12 mouse cellular contexts compared by ENCODE assay signal in genomic region chr7:49908990-49909411, GRCm38 (mm10). TPM values are rescaled to one million over a fixed set of nuclear protein-coding genes. Genes with fewer than 3 reads are reported as not detected.
DNase-seq lines count a peak whose midpoint lies in the region; ATAC-seq and TF ChIP-seq lines count a peak whose summit lies in the region.
"Had no signal": no experiment of that assay in that cellular context is flagged by ENCODE, and none has a peak within 500 bp of the region (broad histone marks: within the 10 kb centered on the region; RNA-seq: fewer than 3 reads in every experiment).

No protein-coding gene starts in this region.

- WGBS in liver, adult 2 months = 2% methylated on average over 26 of the region's 26 CpGs
- 3% methylated on average over 26 of the region's 26 CpGs for WGBS in liver, embryonic 12.5 days (ENCODE audit: insufficient replicate concordance)
- WGBS in hindbrain, embryonic 12.5 days = under 1% methylated on average over 26 of the region's 26 CpGs

- peaks cover 2% of the 10 kb centered on the region; the same call in 1 of the 2 replicates for H3K4me1 ChIP-seq in liver, adult 2 months (ENCODE audit: control insufficient read depth, insufficient read depth, low read length)
- no peaks in the 10 kb centered on the region for H3K4me1 ChIP-seq in liver, embryonic 12.5 days
- H3K4me1 ChIP-seq in hindbrain, embryonic 12.5 days = peaks cover 9% of the 10 kb centered on the region
- H3K4me1 ChIP-seq: liver, embryonic 15.5 days had no signal

- peaks cover 30% of the 10 kb centered on the region for H3K27me3 ChIP-seq in liver, adult 2 months (ENCODE audit: control insufficient read depth, insufficient read depth, low read length)
- H3K27me3 ChIP-seq in liver, embryonic 12.5 days (replicated peaks) = peaks cover 99% of the 10 kb centered on the region
- peaks cover 97% of the 10 kb centered on the region for H3K27me3 ChIP-seq in hindbrain, embryonic 12.5 days

- no peak for TF ChIP-seq CTCF in liver, adult 2 months (IDR thresholded peaks at IDR 0.05; ENCODE audit: low read depth, low read length)

- H3K36me3 ChIP-seq in liver, adult 2 months (ENCODE audit: control insufficient read depth, insufficient read depth, low read length) = no peaks in the 10 kb centered on the region
- H3K36me3 ChIP-seq in liver, embryonic 12.5 days = no peaks in the 10 kb centered on the region
- H3K36me3 ChIP-seq in hindbrain, embryonic 12.5 days = no peaks in the 10 kb centered on the region
- H3K36me3 ChIP-seq: heart, embryonic 13.5 days; liver, embryonic 15.5 days had no signal

- intact Hi-C loops in heart, postnatal 10 days (cut with DNase I) = no loop called here

- H3K27ac ChIP-seq in liver, adult 2 months (replicated peaks; ENCODE audit: insufficient read depth, low read depth, low read length) = no peak overlapping the region
- no peak overlapping the region for H3K27ac ChIP-seq in liver, embryonic 12.5 days
- peak overlapping the region; percentile 90 for H3K27ac ChIP-seq in hindbrain, embryonic 12.5 days
- H3K27ac ChIP-seq: heart, embryonic 13.5 days; liver, embryonic 15.5 days had no signal

- no peak overlapping the region for H3K4me2 ChIP-seq in liver, embryonic 12.5 days
- peak overlapping the region; percentile 38 for H3K4me2 ChIP-seq in hindbrain, embryonic 12.5 days (replicated peaks)
- H3K4me2 ChIP-seq: heart, embryonic 13.5 days; liver, embryonic 15.5 days had no signal

- H3K9me3 ChIP-seq in liver, embryonic 12.5 days (replicated peaks) = no peaks in the 10 kb centered on the region
- no peaks in the 10 kb centered on the region for H3K9me3 ChIP-seq in hindbrain, embryonic 12.5 days (replicated peaks)
- H3K9me3 ChIP-seq: heart, embryonic 13.5 days; liver, embryonic 15.5 days had no signal

- H3K4me3 ChIP-seq in liver, adult 2 months (ENCODE audit: insufficient read depth, low read depth, low read length) = no peak overlapping the region
- H3K4me3 ChIP-seq in liver, embryonic 12.5 days = no peak overlapping the region
- H3K4me3 ChIP-seq in hindbrain, embryonic 12.5 days = peak overlapping the region; percentile 20; the same call in 1 of the 2 replicates
- H3K4me3 ChIP-seq: heart, embryonic 13.5 days; liver, embryonic 15.5 days had no signal

- H3K9ac ChIP-seq in liver, adult 2 months (ENCODE audit: low read depth, low read length) = no peak overlapping the region
- H3K9ac ChIP-seq in liver, embryonic 12.5 days = no peak overlapping the region
- peak overlapping the region; percentile 6; the same call in 1 of the 2 replicates for H3K9ac ChIP-seq in hindbrain, embryonic 12.5 days
- H3K9ac ChIP-seq: heart, embryonic 13.5 days; liver, embryonic 15.5 days had no signal

- no peak for ATAC-seq in liver, embryonic 12.5 days
- peak; percentile 24 for ATAC-seq in hindbrain, embryonic 12.5 days (ENCODE audit: low FRiP score)

- H3K79me2 ChIP-seq in liver, adult 2 months (ENCODE audit: control insufficient read depth, insufficient read depth, low read length) = no peaks in the 10 kb centered on the region

- no peak for TF ChIP-seq POLR2A in liver, adult 2 months (IDR thresholded peaks at IDR 0.05; ENCODE audit: extremely low read depth, insufficient read depth, low read length)

- peak; percentile 18 for DNase-seq in liver, adult 2 months (ENCODE audit: extremely low read depth, low read depth, low spot score)
- DNase-seq in kidney, postnatal 14 days = peak; percentile 21
- DNase-seq in retina, embryonic 14.5 days (ENCODE audit: low spot score) = peak; percentile 60
- DNase-seq in layer of hippocampus, adult 9-11 months = no peak
- no peak for DNase-seq in heart, postnatal 10 days
- DNase-seq in thymus, postnatal 36 days = no peak
- DNase-seq: adrenal gland, postnatal 25 days; right cerebral cortex, postnatal 14 days had no signal

RNA-seq across cellular contexts. Expression of gene Slc6a5, which starts 0.9 kb away (rescaled TPM):
- not detected in 2 replicates for total RNA-seq in liver, adult 2 months (2014; rRNA removed)
- not detected in 2 replicates for polyA plus RNA-seq in liver, adult 2 months (2012; rRNA removed)
- polyA plus RNA-seq in liver, embryonic 12.5 days (2016; fragmentation: Nextera tagmentation; extraction: Ambion mirVana) = not detected in 2 replicates
- 8.2 and 10.0 TPM in 2 replicates for polyA plus RNA-seq in hindbrain, embryonic 12.5 days (2016; fragmentation: Nextera tagmentation; extraction: Ambion mirVana)
- total RNA-seq in heart, postnatal 10 days (2021) = not detected
- polyA plus RNA-seq: heart, embryonic 13.5 days; liver, embryonic 15.5 days had no signal

Comparison
In these comparisons a context has a peak if more than half of its experiments do, and no peak if none do; other contexts are left out.
1. DNase-seq: peak in liver, adult 2 months (single experiment), kidney, postnatal 14 days (single experiment) and retina, embryonic 14.5 days (single experiment); none in layer of hippocampus, adult 9-11 months (single experiment), heart, postnatal 10 days (0 of 2) and thymus, postnatal 36 days (0 of 2).